Mouse (Mus musculus) heart, postnatal 0 days (tissue): ENCODE results near the gene Mrps7.

Source experiments
- CTCF ChIP-seq: IDR thresholded peaks from 2 replicates; pipeline ENCODE4 v1.5.1; 2016; ENCODE audit warnings: antibody characterized with exemption, control low read depth, low read depth
- EP300 ChIP-seq: IDR thresholded peaks from 2 replicates; pipeline ENCODE4 v1.6.1; 2016; ENCODE audit warnings: antibody characterized with exemption, low read depth

- no peak for TF ChIP-seq CTCF
- no peak for TF ChIP-seq EP300
Observed at GRCm38 (mm10) chr11:115653194-115653593, 49.5 kb downstream of the Mrps7 start.
